Mouse (Mus musculus): ENCODE measurements around the gene Cmklr1. TPM values are rescaled to one million over a fixed set of nuclear protein-coding genes. Genes with fewer than 3 reads are reported as not detected.
A peak's percentile ranks its signal among the peaks of the same experiment; 100 is the strongest.
"Not testable (repeated sequence)": the region's sequence is repeated elsewhere in the genome, so short reads cannot be mapped to it uniquely, and the experiment has no call there.

The Cmklr1 gene
- total and polyA plus RNA-seq, 2 experiments from 2014 or later: 2.0 to 4.8 TPM

DNA sequence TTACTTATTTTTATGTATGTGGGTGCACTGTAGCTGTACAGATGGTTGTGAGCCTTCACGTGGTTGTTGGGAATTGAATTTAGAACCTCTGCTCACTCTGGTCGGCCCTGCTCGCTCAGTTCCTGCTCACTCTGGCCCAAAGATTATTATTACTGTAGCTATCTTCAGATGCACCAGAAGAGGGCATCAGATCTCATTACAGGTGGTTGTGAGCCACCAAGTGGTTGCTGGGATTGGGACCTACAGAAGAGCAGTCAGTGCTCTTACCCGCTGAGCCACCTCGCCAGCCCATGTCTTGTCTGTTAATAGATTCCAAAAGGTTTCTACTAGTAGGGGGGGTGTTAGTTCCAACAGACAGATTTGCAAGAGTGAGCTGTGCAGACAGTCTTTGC, 63.8 kb downstream of the Cmklr1 start:
- not testable (repeated sequence) for H3K27ac ChIP-seq (ENCODE audit: low read depth); H3K4me2 ChIP-seq (ENCODE audit: low read depth, low read length); H3K27me3 ChIP-seq (ENCODE audit: control insufficient read depth, insufficient read depth, low read length); DNase-seq (ENCODE audit: low spot score); H3K36me3 ChIP-seq (replicated peaks; ENCODE audit: control insufficient read depth, insufficient read depth, low read length); ATAC-seq (ENCODE audit: insufficient read depth, low read depth); H3K4me1 ChIP-seq (ENCODE audit: control insufficient read depth, insufficient read depth); H3K9ac ChIP-seq (replicated peaks; ENCODE audit: low read depth, low read length); H3K4me3 ChIP-seq (ENCODE audit: low read depth, low read length); H3K9me3 ChIP-seq (replicated peaks; ENCODE audit: control insufficient read depth, low read length)
- peak; percentile 24 for TF ChIP-seq CTCF (IDR thresholded peaks at IDR 0.05; ENCODE audit: low read depth)
- 63% methylated on average over 5 of the region's 5 CpGs for WGBS

DNA sequence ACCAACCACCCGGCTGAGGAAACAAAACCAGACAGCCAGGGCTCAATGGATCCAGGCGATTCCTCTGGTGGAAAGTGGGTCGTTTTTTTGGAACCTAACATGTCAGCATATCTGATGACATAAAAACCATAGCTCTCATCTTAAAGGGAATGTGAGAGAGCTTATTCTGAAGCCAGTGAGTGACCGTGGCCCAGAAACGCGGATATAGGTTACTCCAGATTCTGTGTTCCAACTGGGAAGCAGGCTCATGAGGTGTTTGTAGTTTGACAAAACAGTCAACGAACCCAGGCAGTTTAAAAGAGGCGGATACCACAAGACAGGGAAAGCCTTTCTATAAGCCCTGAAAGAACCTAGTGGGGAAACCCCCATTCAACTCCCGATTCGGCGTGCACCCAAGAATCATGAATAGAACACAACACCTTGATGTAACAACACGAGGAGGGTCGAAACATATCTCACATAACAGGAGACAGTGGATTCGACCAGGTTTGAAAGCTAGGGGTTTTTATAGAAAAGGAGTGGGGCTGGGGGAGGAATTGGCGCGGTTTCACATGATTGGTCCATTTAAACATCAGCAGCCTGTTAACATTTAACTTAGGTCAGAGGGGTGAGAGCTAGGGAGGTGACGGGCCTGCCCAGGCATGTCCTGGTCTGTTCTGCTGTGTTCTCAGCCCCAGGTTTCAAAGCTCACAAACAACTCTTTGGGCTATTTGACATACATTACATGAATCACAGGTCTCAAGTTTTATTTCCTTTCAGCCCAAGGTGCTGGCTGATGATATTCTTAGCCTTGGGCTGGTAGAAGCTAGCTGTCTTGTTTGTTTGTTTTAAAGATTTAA, 64.4 kb downstream of the Cmklr1 start:
- DNase-seq (ENCODE audit: low spot score); H3K9ac ChIP-seq (replicated peaks; ENCODE audit: low read depth, low read length); H3K9me3 ChIP-seq (replicated peaks; ENCODE audit: control insufficient read depth, low read length); H3K4me3 ChIP-seq (ENCODE audit: low read depth, low read length); H3K36me3 ChIP-seq (replicated peaks; ENCODE audit: control insufficient read depth, insufficient read depth, low read length); H3K27me3 ChIP-seq (ENCODE audit: control insufficient read depth, insufficient read depth, low read length); H3K27ac ChIP-seq (ENCODE audit: low read depth); H3K4me2 ChIP-seq (ENCODE audit: low read depth, low read length); H3K4me1 ChIP-seq (ENCODE audit: control insufficient read depth, insufficient read depth); ATAC-seq (ENCODE audit: insufficient read depth, low read depth): not testable (repeated sequence)
- WGBS: 76% methylated on average over 17 of the region's 17 CpGs

DNA sequence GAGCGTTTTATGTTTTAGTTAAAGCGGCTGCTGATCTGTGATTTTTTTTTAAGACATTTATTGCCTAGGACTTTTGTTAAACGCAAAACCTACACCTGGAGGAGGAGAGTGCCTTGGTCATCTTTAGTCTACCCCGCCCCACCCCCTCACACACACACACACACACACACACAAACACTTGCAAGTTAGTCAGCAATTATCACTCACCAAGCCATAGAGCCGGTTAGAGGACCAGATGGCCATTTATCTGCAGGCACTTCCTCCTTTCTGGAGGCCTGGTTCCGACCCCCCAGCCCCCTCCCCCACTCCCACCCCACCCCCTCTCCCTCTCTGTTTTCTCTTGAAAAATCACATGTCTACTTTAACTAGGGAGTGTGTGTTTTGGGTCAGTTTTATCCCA, 65.8 kb downstream of the Cmklr1 start:
- no peak for TF ChIP-seq EP300 (IDR thresholded peaks at IDR 0.05; ENCODE audit: low read depth)
- no peak for TF ChIP-seq CTCF (IDR thresholded peaks at IDR 0.05; ENCODE audit: low read depth)
- DNase-seq (ENCODE audit: low spot score) (no peak), ATAC-seq (ENCODE audit: insufficient read depth, low read depth) (no peak; the same call in 1 of the 2 replicates)
- Histone ChIP-seq H3K4me2 (ENCODE audit: low read depth, low read length) (no peak overlapping the region), H3K9ac (replicated peaks; ENCODE audit: low read depth, low read length) (no peak overlapping the region), H3K9me3 (replicated peaks; ENCODE audit: control insufficient read depth, low read length) (no peaks in the 10 kb centered on the region), H3K27ac (ENCODE audit: low read depth) (no peak overlapping the region), H3K4me3 (ENCODE audit: low read depth, low read length) (no peak overlapping the region), H3K36me3 (replicated peaks; ENCODE audit: control insufficient read depth, insufficient read depth, low read length) (no peaks in the 10 kb centered on the region), H3K27me3 (ENCODE audit: control insufficient read depth, insufficient read depth, low read length) (0 out of 2 replicates have a peak, but pooled peaks cover 3% of the 10 kb centered on the region), H3K4me1 (ENCODE audit: control insufficient read depth, insufficient read depth) (no peaks in the 10 kb centered on the region)
- 30% methylated on average over 6 of the region's 6 CpGs for WGBS

DNA sequence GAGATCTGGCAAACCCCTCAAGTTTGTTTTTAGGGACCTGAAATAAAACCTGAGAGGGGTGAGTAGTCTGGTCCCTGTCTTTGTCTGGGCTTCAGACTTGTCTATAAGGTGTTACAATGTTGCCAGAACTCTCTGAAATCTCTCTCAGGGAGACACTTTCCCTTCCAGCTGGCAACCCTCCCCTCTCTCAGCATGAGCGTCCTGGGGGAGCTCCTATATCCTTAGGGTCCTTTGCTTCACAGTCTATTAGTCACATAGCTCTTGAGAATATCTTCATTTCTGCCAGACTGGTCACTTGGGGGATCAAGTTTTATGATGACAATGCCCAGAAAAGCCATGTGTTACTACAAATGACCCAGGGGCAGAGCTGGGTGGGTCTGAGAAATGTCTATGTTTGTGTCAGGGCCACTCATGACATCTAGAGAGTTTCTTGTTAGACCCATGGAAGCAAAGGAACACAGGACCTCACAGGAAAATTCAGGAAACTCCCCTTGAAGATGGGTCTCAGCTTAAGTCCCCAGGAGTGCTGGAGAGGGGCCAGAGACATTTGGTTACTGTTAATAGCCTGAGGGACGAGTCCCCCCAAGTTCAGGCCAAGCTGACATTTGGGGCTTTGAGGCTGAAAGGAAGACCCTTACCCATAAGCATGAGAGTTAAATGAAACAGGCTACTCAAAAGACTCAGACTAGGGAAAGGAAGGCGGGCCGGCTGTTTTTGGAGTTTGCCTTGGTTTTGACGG, 66.6 kb downstream of the Cmklr1 start:
- no peaks in the 10 kb centered on the region for H3K4me1 ChIP-seq (ENCODE audit: control insufficient read depth, insufficient read depth)
- H3K9me3 ChIP-seq (replicated peaks; ENCODE audit: control insufficient read depth, low read length): no peaks in the 10 kb centered on the region
- TF ChIP-seq EP300 (IDR thresholded peaks at IDR 0.05; ENCODE audit: low read depth) (no peak), CTCF (IDR thresholded peaks at IDR 0.05; ENCODE audit: low read depth) (no peak)
- no peak overlapping the region for H3K4me2 ChIP-seq (ENCODE audit: low read depth, low read length)
- ATAC-seq (ENCODE audit: insufficient read depth, low read depth) (no peak), DNase-seq (ENCODE audit: low spot score) (no peak)
- H3K36me3 ChIP-seq (replicated peaks; ENCODE audit: control insufficient read depth, insufficient read depth, low read length): no peaks in the 10 kb centered on the region
- WGBS: 55% methylated on average over 5 of the region's 5 CpGs
- H3K27me3 ChIP-seq (ENCODE audit: control insufficient read depth, insufficient read depth, low read length): 0 out of 2 replicates have a peak, but pooled peaks cover 3% of the 10 kb centered on the region
- H3K4me3 ChIP-seq (ENCODE audit: low read depth, low read length): no peak overlapping the region
- no peak overlapping the region for H3K27ac ChIP-seq (ENCODE audit: low read depth)
- H3K9ac ChIP-seq (replicated peaks; ENCODE audit: low read depth, low read length): no peak overlapping the region

DNA sequence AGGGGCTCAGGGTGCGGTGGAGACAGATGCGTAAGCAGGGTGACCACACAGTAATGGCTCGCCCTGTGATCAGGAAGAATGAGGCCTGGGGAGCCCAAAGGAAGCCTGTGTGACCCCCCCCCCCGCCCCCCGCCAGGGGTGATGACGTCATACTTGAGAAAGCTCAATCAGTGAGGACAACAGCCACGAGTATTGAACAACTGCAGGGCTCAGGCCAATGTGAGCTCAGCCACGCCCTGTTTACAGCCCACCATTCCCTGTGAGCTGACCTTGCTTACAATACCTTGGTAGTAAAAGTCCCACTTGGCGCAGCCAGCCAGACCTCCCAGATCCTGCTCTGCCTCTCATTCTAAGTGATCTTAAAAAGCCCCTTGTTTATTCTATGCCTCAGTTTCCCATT, 69.4 kb downstream of the Cmklr1 start:
- 62% methylated on average over 9 of the region's 9 CpGs for WGBS
- Histone ChIP-seq H3K9ac (replicated peaks; ENCODE audit: low read depth, low read length) (no peak overlapping the region), H3K4me1 (ENCODE audit: control insufficient read depth, insufficient read depth) (no peaks in the 10 kb centered on the region), H3K4me3 (ENCODE audit: low read depth, low read length) (no peak overlapping the region), H3K4me2 (ENCODE audit: low read depth, low read length) (no peak overlapping the region), H3K36me3 (replicated peaks; ENCODE audit: control insufficient read depth, insufficient read depth, low read length) (no peaks in the 10 kb centered on the region), H3K27me3 (ENCODE audit: control insufficient read depth, insufficient read depth, low read length) (0 out of 2 replicates have a peak, but pooled peaks cover 3% of the 10 kb centered on the region), H3K27ac (ENCODE audit: low read depth) (no peak overlapping the region), H3K9me3 (replicated peaks; ENCODE audit: control insufficient read depth, low read length) (no peaks in the 10 kb centered on the region)
- no peak for TF ChIP-seq EP300 (IDR thresholded peaks at IDR 0.05; ENCODE audit: low read depth)
- TF ChIP-seq CTCF (IDR thresholded peaks at IDR 0.05; ENCODE audit: low read depth): no peak
- DNase-seq (ENCODE audit: low spot score) (no peak), ATAC-seq (ENCODE audit: insufficient read depth, low read depth) (no peak)

Measured in heart, postnatal 0 days (tissue).